ENCODE assay signal across 27 mouse cellular contexts in the genomic region with DNA sequence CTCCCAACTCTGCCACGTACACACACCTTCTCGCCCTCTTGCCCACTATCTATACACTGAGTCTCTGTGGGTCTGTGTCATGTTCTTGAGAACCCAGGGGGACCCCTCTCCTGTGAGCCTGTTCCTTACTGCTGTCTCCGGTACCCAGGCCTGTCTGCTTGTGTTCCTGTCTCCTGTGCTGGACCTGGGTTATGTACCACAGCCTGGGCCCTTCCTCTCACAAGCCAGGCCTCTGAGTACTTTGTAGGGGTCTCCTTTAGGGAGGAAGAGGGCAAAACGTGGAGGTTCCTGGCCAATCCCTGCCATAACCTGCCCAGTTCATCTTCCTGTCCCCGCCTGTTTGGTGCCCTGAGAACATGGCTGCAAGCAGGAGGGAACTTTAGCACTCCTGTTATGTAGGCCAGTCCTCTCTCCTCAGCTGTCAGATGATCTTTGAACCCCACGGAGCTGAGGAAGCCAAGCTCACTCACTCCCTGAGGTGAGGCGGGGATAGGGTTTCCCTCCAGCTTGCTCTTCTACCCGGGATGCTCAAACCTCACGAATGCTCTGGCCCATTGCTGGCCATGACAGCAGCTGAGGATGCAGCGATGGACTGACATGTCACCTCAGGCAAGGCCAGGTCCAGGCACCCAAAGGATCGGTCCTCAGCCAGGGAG. TPM values are rescaled to one million over a fixed set of nuclear protein-coding genes. Genes with fewer than 3 reads are reported as not detected.
A peak's percentile ranks its signal among the peaks of the same experiment; 100 is the strongest.
DNase-seq lines count a peak whose midpoint lies in the region; ATAC-seq and TF ChIP-seq lines count a peak whose summit lies in the region.
"Had no signal": no experiment of that assay in that cellular context is flagged by ENCODE, and none has a peak within 500 bp of the region (broad histone marks: within the 10 kb centered on the region; RNA-seq: fewer than 3 reads in every experiment).

No protein-coding gene starts in this region.

- no peak overlapping the region for H3K27ac ChIP-seq in heart, embryonic 10.5 days
- no peak overlapping the region for H3K27ac ChIP-seq in heart, embryonic 11.5 days (ENCODE audit: low read depth, low read length)
- H3K27ac ChIP-seq in kidney, adult 2 months (ENCODE audit: insufficient read depth, low read depth, low read length), result no peak overlapping the region; the same call in 1 of the 2 replicates
- no peak overlapping the region for H3K27ac ChIP-seq in intestine, postnatal 0 days (ENCODE audit: low read depth, low read length)
- H3K27ac ChIP-seq: stomach, embryonic 15.5 days had no signal

- peaks cover 18% of the 10 kb centered on the region for H3K36me3 ChIP-seq in heart, embryonic 10.5 days
- no peaks in the 10 kb centered on the region; the same call in 1 of the 2 replicates for H3K36me3 ChIP-seq in heart, embryonic 11.5 days (ENCODE audit: control insufficient read depth, insufficient read depth, low read length)
- no peaks in the 10 kb centered on the region for H3K36me3 ChIP-seq in kidney, adult 2 months (ENCODE audit: control insufficient read depth, insufficient read depth, low read length)
- 0 out of 2 replicates have a peak, but pooled peaks cover 8% of the 10 kb centered on the region for H3K36me3 ChIP-seq in intestine, postnatal 0 days (ENCODE audit: control insufficient read depth, insufficient read depth)

- H3K4me1 ChIP-seq in heart, embryonic 10.5 days, result peaks cover 14% of the 10 kb centered on the region
- H3K4me1 ChIP-seq in heart, embryonic 11.5 days (ENCODE audit: control insufficient read depth, insufficient read depth, low read length), result no peaks in the 10 kb centered on the region
- no peaks in the 10 kb centered on the region; the same call in 1 of the 2 replicates for H3K4me1 ChIP-seq in kidney, adult 2 months (ENCODE audit: control insufficient read depth, insufficient read depth, low read length)
- no peaks in the 10 kb centered on the region for H3K4me1 ChIP-seq in intestine, postnatal 0 days (replicated peaks; ENCODE audit: control insufficient read depth, insufficient read depth, low read length)
- H3K4me1 ChIP-seq: stomach, embryonic 15.5 days had no signal

- peak; percentile 64 for DNase-seq in heart, embryonic 10.5 days (ENCODE audit: low spot score)
- peak; percentile 72 for DNase-seq in kidney, adult 2 months
- DNase-seq in kidney, postnatal 10 days, result no peak
- DNase-seq in kidney, postnatal 25 days, result peak; percentile 48 to 80
- no peak for DNase-seq in layer of hippocampus, adult 9-11 months
- DNase-seq: adrenal gland, postnatal 10 days; B cell, adult 2 months; cerebellum, adult 18-20 months; cerebellum, postnatal 36 days; forebrain, postnatal 0 days; heart, postnatal 4 days; layer of hippocampus, postnatal 36 days; lung, postnatal 4 days; thymus, adult 18-20 months; thymus, postnatal 36 days had no signal

- TF ChIP-seq POLR2A in kidney, adult 2 months (IDR thresholded peaks at IDR 0.05; ENCODE audit: low read depth, low read length), result no peak

- no peaks in the 10 kb centered on the region for H3K9me3 ChIP-seq in heart, embryonic 10.5 days
- no peaks in the 10 kb centered on the region for H3K9me3 ChIP-seq in heart, embryonic 11.5 days (replicated peaks; ENCODE audit: control insufficient read depth, low read length)
- H3K9me3 ChIP-seq in intestine, postnatal 0 days (ENCODE audit: control insufficient read depth), result no peaks in the 10 kb centered on the region
- H3K9me3 ChIP-seq: G1E; stomach, embryonic 15.5 days had no signal

- ATAC-seq in heart, embryonic 11.5 days (replicated peaks; ENCODE audit: insufficient number of reproducible peaks, low FRiP score, low TSS enrichment), result no peak
- ATAC-seq in intestine, postnatal 0 days, result peak; percentile 51
- ATAC-seq: forebrain, postnatal 0 days; midbrain, embryonic 16.5 days had no signal

- H3K9ac ChIP-seq in heart, embryonic 11.5 days (ENCODE audit: low read depth, low read length), result no peak overlapping the region; the same call in 1 of the 2 replicates
- no peak overlapping the region for H3K9ac ChIP-seq in intestine, postnatal 0 days (ENCODE audit: low read depth, low read length)
- H3K9ac ChIP-seq: forebrain, postnatal 0 days; stomach, embryonic 15.5 days had no signal

- WGBS in heart, embryonic 10.5 days, result 63% methylated on average over 11 of the region's 11 CpGs
- WGBS in heart, embryonic 11.5 days (ENCODE audit: insufficient replicate concordance), result 69% methylated on average over 11 of the region's 11 CpGs
- WGBS in kidney, adult 2 months, result 62% methylated on average over 11 of the region's 11 CpGs
- 64% methylated on average over 11 of the region's 11 CpGs for WGBS in intestine, postnatal 0 days

- no peak overlapping the region for H3K4me3 ChIP-seq in heart, embryonic 10.5 days
- H3K4me3 ChIP-seq in heart, embryonic 11.5 days (ENCODE audit: low read depth, low read length), result no peak overlapping the region
- no peak overlapping the region for H3K4me3 ChIP-seq in kidney, adult 2 months (ENCODE audit: insufficient read depth, low read depth, low read length)
- H3K4me3 ChIP-seq in intestine, postnatal 0 days (ENCODE audit: low read depth, low read length), result no peak overlapping the region
- H3K4me3 ChIP-seq: stomach, embryonic 15.5 days had no signal

- no peak overlapping the region for H3K4me2 ChIP-seq in heart, embryonic 11.5 days
- no peak overlapping the region for H3K4me2 ChIP-seq in intestine, postnatal 0 days (replicated peaks; ENCODE audit: low read depth)
- H3K4me2 ChIP-seq: stomach, embryonic 15.5 days had no signal

- 0 out of 2 replicates have a peak, but pooled peaks cover 3% of the 10 kb centered on the region for H3K27me3 ChIP-seq in heart, embryonic 10.5 days (ENCODE audit: insufficient read depth, poor library complexity, severe bottlenecking)
- H3K27me3 ChIP-seq in heart, embryonic 11.5 days (ENCODE audit: control insufficient read depth, insufficient read depth, low read length), result no peaks in the 10 kb centered on the region
- H3K27me3 ChIP-seq in kidney, adult 2 months (replicated peaks; ENCODE audit: control insufficient read depth, insufficient read depth, low read length), result no peaks in the 10 kb centered on the region
- no peaks in the 10 kb centered on the region for H3K27me3 ChIP-seq in intestine, postnatal 0 days (replicated peaks; ENCODE audit: control insufficient read depth, insufficient read depth, low read length)
- H3K27me3 ChIP-seq: CH12.LX; stomach, embryonic 15.5 days had no signal

- TF ChIP-seq CTCF in kidney, adult 2 months (conservative IDR thresholded peaks at IDR 0.05; ENCODE audit: insufficient read depth, insufficient read length, low read depth, low read length), result no peak
- TF ChIP-seq CTCF in intestine, postnatal 0 days (IDR thresholded peaks at IDR 0.05; ENCODE audit: low read depth), result no peak

RNA-seq across cellular contexts. Expression of gene Pmm1, which starts 11.1 kb away (rescaled TPM):
- 24.0 and 28.6 TPM in 2 replicates for polyA plus RNA-seq in heart, embryonic 10.5 days (2016; fragmentation: Nextera tagmentation; extraction: Ambion mirVana)
- 22.5 and 22.6 TPM in 2 replicates for polyA plus RNA-seq in heart, embryonic 11.5 days (2014; fragmentation: Nextera tagmentation; extraction: Ambion mirVana)
- polyA plus RNA-seq in kidney, adult 2 months (2012; rRNA removed), result 50.7 and 51.4 TPM in 2 replicates
- polyA plus RNA-seq in intestine, postnatal 0 days (2015; fragmentation: Nextera tagmentation; extraction: Ambion mirVana), result 14.5 and 15.8 TPM in 2 replicates

RNA-seq across cellular contexts. Expression of gene Csdc2, which starts 13.0 kb away (rescaled TPM):
- polyA plus RNA-seq in heart, embryonic 10.5 days (2016; fragmentation: Nextera tagmentation; extraction: Ambion mirVana), result 6.4 and 7.4 TPM in 2 replicates
- polyA plus RNA-seq in heart, embryonic 11.5 days (2014; fragmentation: Nextera tagmentation; extraction: Ambion mirVana), result 6.7 and 6.8 TPM in 2 replicates
- polyA plus RNA-seq in kidney, adult 2 months (2012; rRNA removed), result 5.6 and 6.0 TPM in 2 replicates
- polyA plus RNA-seq in intestine, postnatal 0 days (2015; fragmentation: Nextera tagmentation; extraction: Ambion mirVana), result 4.4 and 4.9 TPM in 2 replicates
- polyA plus RNA-seq: G1E had no signal

RNA-seq across cellular contexts. Expression of gene Polr3h, which starts 23.6 kb away (rescaled TPM):
- polyA plus RNA-seq in heart, embryonic 10.5 days (2016; fragmentation: Nextera tagmentation; extraction: Ambion mirVana), result 108 and 120 TPM in 2 replicates
- 120 and 121 TPM in 2 replicates for polyA plus RNA-seq in heart, embryonic 11.5 days (2014; fragmentation: Nextera tagmentation; extraction: Ambion mirVana)
- 16.1 and 20.2 TPM in 2 replicates for polyA plus RNA-seq in kidney, adult 2 months (2012; rRNA removed)
- 114 and 123 TPM in 2 replicates for polyA plus RNA-seq in intestine, postnatal 0 days (2015; fragmentation: Nextera tagmentation; extraction: Ambion mirVana)

RNA-seq across cellular contexts. Expression of gene 1700029P11Rik, which starts 30.7 kb away (rescaled TPM):
- polyA plus RNA-seq in heart, embryonic 10.5 days (2016; fragmentation: Nextera tagmentation; extraction: Ambion mirVana), result not detected in 2 replicates
- polyA plus RNA-seq in heart, embryonic 11.5 days (2014; fragmentation: Nextera tagmentation; extraction: Ambion mirVana), result not detected in 2 replicates
- polyA plus RNA-seq in kidney, adult 2 months (2012; rRNA removed), result 0.08 and 0.15 TPM in 2 replicates
- polyA plus RNA-seq in intestine, postnatal 0 days (2015; fragmentation: Nextera tagmentation; extraction: Ambion mirVana), result not detected in 2 replicates
- polyA plus RNA-seq: forebrain, postnatal 0 days; G1E; heart, embryonic 16.5 days; limb, embryonic 11.5 days; liver, adult 2 months; liver, embryonic 16.5 days; lung, embryonic 16.5 days; midbrain, embryonic 16.5 days; neural tube, embryonic 14.5 days; stomach, embryonic 15.5 days had no signal

RNA-seq across cellular contexts. Expression of gene Xrcc6, which starts 38.0 kb away (rescaled TPM):
- 98.6 and 99.8 TPM in 2 replicates for polyA plus RNA-seq in heart, embryonic 10.5 days (2016; fragmentation: Nextera tagmentation; extraction: Ambion mirVana)
- polyA plus RNA-seq in heart, embryonic 11.5 days (2014; fragmentation: Nextera tagmentation; extraction: Ambion mirVana), result 80.9 and 81.0 TPM in 2 replicates
- 15.6 and 22.1 TPM in 2 replicates for polyA plus RNA-seq in kidney, adult 2 months (2012; rRNA removed)
- 22.6 and 23.2 TPM in 2 replicates for polyA plus RNA-seq in intestine, postnatal 0 days (2015; fragmentation: Nextera tagmentation; extraction: Ambion mirVana)

Comparison
In these comparisons a context has a peak if more than half of its experiments do, and no peak if none do; other contexts are left out.
1. DNase-seq: peak in heart, embryonic 10.5 days (single experiment), kidney, adult 2 months (single experiment) and kidney, postnatal 25 days (2 of 2); none in kidney, postnatal 10 days (single experiment) and layer of hippocampus, adult 9-11 months (single experiment).